Mouse (Mus musculus) left cerebral cortex, postnatal 36 days (tissue): ENCODE data around the gene Olfr119. TPM values are rescaled to one million over a fixed set of nuclear protein-coding genes. Genes with fewer than 3 reads are reported as not detected.
"Not testable (repeated sequence)": the region's sequence is repeated elsewhere in the genome, so short reads cannot be mapped to it uniquely, and the experiment has no call there.

Experiments used
- DNase-seq, 2 experiments: peaks; one replicate each; pipeline ENCODE4 v3.0.0; 2021 to 2022; ENCODE audit warnings: low spot score in 2 of 2, mixed read lengths in 1 of 2
- intact Hi-C: fragments of 180-260 bp; cut with DNase I; formaldehyde crosslinking; loops from one replicate; pipeline ENCODE4 v1.15.1; 2025
- total RNA-seq, 2 experiments: library from RNA; stranded (reverse); gene quantifications; 2 replicates each; pipeline ENCODE4 v1.2.3; 2021

Gene Olfr119
- total RNA-seq: not detected

DNA sequence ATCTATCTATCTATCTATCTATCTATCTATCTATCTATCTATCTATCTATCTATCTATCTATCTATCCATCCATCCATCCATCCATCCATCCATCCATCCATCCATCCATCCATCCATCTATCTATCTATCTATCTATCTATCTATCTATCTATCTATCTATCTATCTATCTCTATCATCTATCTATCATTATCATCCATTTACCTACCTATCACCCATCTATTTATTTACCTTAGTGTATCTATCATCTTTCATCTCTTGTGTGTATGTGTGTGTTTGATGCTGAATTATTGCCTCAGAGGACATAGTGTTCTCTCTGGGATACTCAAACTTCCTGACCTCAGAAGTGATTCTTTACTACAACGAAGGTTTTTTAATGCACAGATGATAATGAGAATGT is at the start of gene Olfr119:
Olfr119 (plus strand) TSS at position 301 of the 400 bp plus-strand sequence.
- not testable (repeated sequence) for DNase-seq

DNA sequence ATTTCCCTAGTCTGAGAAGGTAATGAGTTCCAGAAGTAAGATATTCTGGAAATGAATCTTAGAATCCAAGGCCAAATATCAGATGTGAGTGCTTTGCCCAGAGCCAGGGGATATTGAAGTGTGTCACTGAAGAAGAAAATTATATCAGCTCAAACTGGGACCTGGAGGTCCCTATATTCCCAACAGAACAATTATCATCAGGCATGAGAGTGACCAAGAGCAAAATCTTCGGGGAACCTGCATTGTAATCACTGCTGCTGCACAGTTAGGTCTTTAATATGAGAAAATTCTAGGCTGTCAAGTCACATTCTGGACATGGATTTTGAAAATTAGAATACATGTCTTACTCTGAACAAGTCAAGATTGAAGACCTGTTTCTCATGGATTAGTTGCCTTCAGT is 32.7 kb upstream of the Olfr119 start, which contains the start of gene Olfr117:
Olfr117 (minus strand) TSS at position 101 of the 400 bp plus-strand sequence.
- intact Hi-C loops: no loop called here
- DNase-seq: no peak

More for the DNA sequence above, at the start of gene Olfr119:
- intact Hi-C loops: not testable (repeated sequence)

DNA sequence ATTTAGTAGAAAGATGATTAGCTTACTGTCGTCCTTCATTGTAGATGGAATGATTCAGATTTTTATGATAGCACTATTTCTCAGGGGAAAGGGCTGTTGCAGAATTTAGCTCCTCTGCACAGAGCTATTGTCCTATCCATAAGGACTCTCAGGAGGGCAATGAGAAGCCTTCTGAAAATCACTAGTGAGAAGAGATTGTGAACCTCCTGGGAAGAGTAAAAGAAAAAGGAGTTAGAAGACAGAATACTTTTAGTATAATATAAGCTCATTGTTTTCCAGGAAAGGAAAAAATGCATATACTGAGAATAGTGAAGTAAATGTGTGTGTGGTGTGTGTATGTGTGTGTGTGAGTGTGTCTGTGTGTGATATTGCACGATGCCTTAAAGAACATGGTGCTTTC is 29.7 kb upstream of the Olfr119 start, which contains the start of gene Olfr118:
Olfr118 (plus strand) TSS at position 301 of the 400 bp plus-strand sequence.
- intact Hi-C loops: no loop called here
- DNase-seq: no peak

DNA sequence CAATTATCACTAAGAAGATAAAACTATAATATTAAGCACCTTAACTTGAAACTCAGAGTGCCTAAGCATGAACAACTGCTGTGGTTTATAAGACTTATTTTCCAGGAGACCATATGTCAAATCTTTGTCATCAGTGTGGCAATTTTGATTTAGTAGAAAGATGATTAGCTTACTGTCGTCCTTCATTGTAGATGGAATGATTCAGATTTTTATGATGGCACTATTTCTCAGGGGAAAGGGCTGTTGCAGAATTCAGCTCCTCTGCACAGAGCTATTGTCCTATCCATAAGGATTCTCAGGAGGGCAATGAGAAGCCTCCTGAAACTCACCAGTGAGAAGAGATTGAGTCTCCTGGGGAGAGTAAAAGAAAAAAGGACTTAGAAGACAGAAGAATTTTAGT is 25.1 kb downstream of the Olfr119 start, which contains the start of gene Olfr120:
Olfr120 (plus strand) TSS at position 301 of the 400 bp plus-strand sequence.
- intact Hi-C loops: no loop called here
- DNase-seq: no peak

- DNase-seq: no peak
- intact Hi-C loops: loop anchor here (10.0 kb wide), 1 partner anchor 433 kb away; the partner anchor contains the start of gene Olfr101
These were observed 41.7 kb downstream of the Olfr119 start for GRCm38 (mm10) chr17:37738070-37738469.

Other genes with a start within 250 kb of the Olfr119 start
- gene Olfr109, start 237.6 kb upstream of the Olfr119 start, total RNA-seq: not detected
- not detected for gene H2-M2, start 213.0 kb upstream of the Olfr119 start, total RNA-seq
- gene Olfr110, start 204.1 kb upstream of the Olfr119 start, total RNA-seq: under 1 TPM in 1 of 2 experiments, not detected in 1; 0.22 TPM
- gene Olfr111, start 188.5 kb upstream of the Olfr119 start, total RNA-seq: under 1 TPM in 1 of 2 experiments, not detected in 1; 0.17 TPM
- not detected for gene Olfr112, start 127.1 kb upstream of the Olfr119 start, total RNA-seq
- not detected for gene Olfr113, start 118.9 kb upstream of the Olfr119 start, total RNA-seq
- gene Olfr114, start 103.8 kb upstream of the Olfr119 start, total RNA-seq: not detected
- not detected for gene Olfr115, start 69.5 kb upstream of the Olfr119 start, total RNA-seq
- not detected for gene Olfr116, start 69.4 kb upstream of the Olfr119 start, total RNA-seq
- gene Olfr117, start 32.8 kb upstream of the Olfr119 start, total RNA-seq: not detected
- not detected for gene Olfr118, start 29.6 kb upstream of the Olfr119 start, total RNA-seq
- gene Olfr120, start 25.2 kb downstream of the Olfr119 start, total RNA-seq: not detected
- gene Olfr121, start 52.3 kb downstream of the Olfr119 start, total RNA-seq: not detected
- gene Olfr122, start 72.0 kb downstream of the Olfr119 start, total RNA-seq: not detected
- gene Olfr123, start 97.0 kb downstream of the Olfr119 start, total RNA-seq: not detected
- gene Olfr124, start 103.3 kb downstream of the Olfr119 start, total RNA-seq: not detected
- gene Olfr125, start 136.4 kb downstream of the Olfr119 start, total RNA-seq: not detected
- not detected for gene Olfr126, start 150.9 kb downstream of the Olfr119 start, total RNA-seq
- not detected for gene Olfr127, start 203.9 kb downstream of the Olfr119 start, total RNA-seq
- not detected for gene Olfr128, start 224.0 kb downstream of the Olfr119 start, total RNA-seq